Mouse (Mus musculus) heart, postnatal 36 days (tissue): Measurements from ENCODE around the gene Zcchc14. TPM values are rescaled to one million over a fixed set of nuclear protein-coding genes. Genes with fewer than 3 reads are reported as not detected.

Source experiments
- DNase-seq, 2 experiments: peaks; one replicate each; pipeline ENCODE4 v3.0.0; 2021 to 2022
- intact Hi-C: fragments of 180-260 bp; cut with DNase I; formaldehyde crosslinking; loops from one replicate; pipeline ENCODE4 v1.15.1; 2025
- total RNA-seq, 2 experiments: library from RNA; stranded (reverse); gene quantifications; 2 replicates each; pipeline ENCODE4 v1.2.3; 2021

Gene Zcchc14
- total RNA-seq, 2 experiments from 2014 or later = 25.3 to 33.1 TPM

- intact Hi-C loops = no loop called here
- peak; percentile 73 to 74 for DNase-seq
These were observed 90.9 kb downstream of the Zcchc14 start for GRCm38 (mm10) chr8:121561636-121562345.

- no peak for DNase-seq
- intact Hi-C loops = no loop called here
These were observed 92.1 kb downstream of the Zcchc14 start for GRCm38 (mm10) chr8:121560432-121561100.

GRCm38 (mm10) chr8:121559801-121560200 is 92.9 kb downstream of the Zcchc14 start:
- no peak for DNase-seq
- intact Hi-C loops = no loop called here

- intact Hi-C loops = no loop called here
- DNase-seq = no peak
These were observed 94.2 kb downstream of the Zcchc14 start for GRCm38 (mm10) chr8:121558538-121558937.

- no peak for DNase-seq
These were observed 95.0 kb downstream of the Zcchc14 start for GRCm38 (mm10) chr8:121557746-121558145.

GRCm38 (mm10) chr8:121553831-121554475 is 98.7 kb downstream of the Zcchc14 start:
- no peak for DNase-seq
- intact Hi-C loops = no loop called here

More at GRCm38 (mm10) chr8:121557746-121558145, 95.0 kb downstream of the Zcchc14 start:
- intact Hi-C loops = no loop called here

GRCm38 (mm10) chr8:121552506-121552905 is 100.2 kb downstream of the Zcchc14 start:
- intact Hi-C loops = no loop called here
- DNase-seq = no peak

GRCm38 (mm10) chr8:121551065-121551985 is 101.4 kb downstream of the Zcchc14 start:
- DNase-seq = no peak

GRCm38 (mm10) chr8:121550056-121550455 is 102.6 kb downstream of the Zcchc14 start:
- no peak for DNase-seq
- intact Hi-C loops = no loop called here

More at GRCm38 (mm10) chr8:121551065-121551985, 101.4 kb downstream of the Zcchc14 start:
- intact Hi-C loops = no loop called here

Other genes starting within 250 kb of the Zcchc14 start
- gene 1700018B08Rik, start 108.6 kb downstream of the Zcchc14 start, total RNA-seq = not detected
- gene Fbxo31, start 74.1 kb downstream of the Zcchc14 start, total RNA-seq = 100 to 1,000 TPM; 122 to 133 TPM
- 100 to 1,000 TPM; 266 to 268 TPM for gene Map1lc3b, start 62.5 kb downstream of the Zcchc14 start, total RNA-seq
- gene Jph3, start 76.7 kb upstream of the Zcchc14 start, total RNA-seq = under 1 TPM in 1 of 2 experiments, not detected in 1; 0.08 TPM
- 10 to 100 TPM; 12.2 to 12.3 TPM for gene Klhdc4, start 176.7 kb upstream of the Zcchc14 start, total RNA-seq